Mouse (Mus musculus): ENCODE data around the gene Oog2. TPM values are rescaled to one million over a fixed set of nuclear protein-coding genes. Genes with fewer than 3 reads are reported as not detected.

The Oog2 gene
- under 1 TPM in 1 of 2 experiments, not detected in 1; 0.43 TPM for polyA plus RNA-seq (2017; shearing (Covaris generic))

GRCm38 (mm10) chr4:144190419-144190818 is at the start of gene Oog2:
TSS of gene Oog2 (plus strand) at chr4:144190719.

GRCm38 (mm10) chr4:144162563-144162962 is 28.0 kb upstream of the Oog2 start, which contains the start of gene Oog3:
TSS of gene Oog3 (minus strand) at chr4:144162663.

GRCm38 (mm10) chr4:144213218-144213617 is 22.7 kb downstream of the Oog2 start, which contains the start of gene C87977:
TSS of gene C87977 (minus strand) at chr4:144213318.

Other genes starting within 250 kb of the Oog2 start
- gene Pramef25, start 239.7 kb upstream of the Oog2 start, polyA plus RNA-seq (2017; shearing (Covaris generic)) = not detected
- not detected for gene Gm13101, start 223.8 kb upstream of the Oog2 start, polyA plus RNA-seq (2017; shearing (Covaris generic))
- 1 to 10 TPM in 1 of 2 experiments, not detected in 1; 1.1 TPM for gene Pramef17, start 196.3 kb upstream of the Oog2 start, polyA plus RNA-seq (2017; shearing (Covaris generic))
- 1 to 10 TPM in 1 of 2 experiments, not detected in 1; 1.3 TPM for gene Pramel4, start 131.6 kb upstream of the Oog2 start, polyA plus RNA-seq (2017; shearing (Covaris generic))
- gene Gm13102, start 84.2 kb upstream of the Oog2 start, polyA plus RNA-seq (2017; shearing (Covaris generic)) = 1 to 10 TPM in 1 of 2 experiments, not detected in 1; 2.3 TPM
- gene Oog3, start 28.1 kb upstream of the Oog2 start, polyA plus RNA-seq (2017; shearing (Covaris generic)) = under 1 TPM in 1 of 2 experiments, not detected in 1; 0.73 TPM
- gene C87977, start 22.6 kb downstream of the Oog2 start, polyA plus RNA-seq (2017; shearing (Covaris generic)) = not detected
- not detected for gene Pramel5, start 89.8 kb downstream of the Oog2 start, polyA plus RNA-seq (2017; shearing (Covaris generic))
- under 1 TPM; 0.12 to 0.22 TPM for gene Gm13128, start 139.5 kb downstream of the Oog2 start, polyA plus RNA-seq (2017; shearing (Covaris generic))
- under 1 TPM in 1 of 2 experiments, not detected in 1; 0.80 TPM for gene Gm13119, start 167.2 kb downstream of the Oog2 start, polyA plus RNA-seq (2017; shearing (Covaris generic))
- gene Pramef20, start 187.2 kb downstream of the Oog2 start, polyA plus RNA-seq (2017; shearing (Covaris generic)) = 1 to 10 TPM in 1 of 2 experiments, not detected in 1; 2.1 TPM
- gene Pramef12, start 217.7 kb downstream of the Oog2 start, polyA plus RNA-seq (2017; shearing (Covaris generic)) = under 1 TPM in 1 of 2 experiments, not detected in 1; 0.97 TPM
- gene 1700012P22Rik, start 248.1 kb downstream of the Oog2 start, polyA plus RNA-seq (2017; shearing (Covaris generic)) = not detected